Mouse (Mus musculus): ENCODE measurements around the gene Gnai2.

GRCm38 (mm10) chr9:107670259-107670658, 35.1 kb upstream of the Gnai2 start:
- no peak for TF ChIP-seq CTCF (IDR thresholded peaks at IDR 0.05; ENCODE audit: low read depth)
- no peak for TF ChIP-seq EP300 (IDR thresholded peaks at IDR 0.05; ENCODE audit: low read depth)
